Mouse (Mus musculus) bone marrow macrophage, adult 2 months (primary cell): ENCODE results near the gene Cacng7. TPM values are rescaled to one million over a fixed set of nuclear protein-coding genes. Genes with fewer than 3 reads are reported as not detected.
"Not testable (repeated sequence)": the region's sequence is repeated elsewhere in the genome, so short reads cannot be mapped to it uniquely, and the experiment has no call there.

Source experiments
- H3K27ac ChIP-seq: 2 replicates; pipeline ENCODE4 v1.5.1; 2012; ENCODE audit warnings: low read depth, low read length; ENCODE audit not compliant: insufficient read depth
- H3K4me1 ChIP-seq: 2 replicates; pipeline ENCODE4 v1.6.1; 2012; ENCODE audit warnings: low read length; ENCODE audit not compliant: control insufficient read depth, insufficient read depth
- H3K4me3 ChIP-seq: 2 replicates; pipeline ENCODE4 v1.5.1; 2012; ENCODE audit warnings: mild to moderate bottlenecking, low read length, moderate library complexity; ENCODE audit not compliant: insufficient read depth
- CTCF ChIP-seq: IDR thresholded peaks from 2 replicates; pipeline ENCODE4 v1.5.1; 2012; ENCODE audit warnings: low read depth, mild to moderate bottlenecking, low read length, moderate library complexity
- POLR2A ChIP-seq: IDR thresholded peaks from 2 replicates; pipeline ENCODE4 v1.6.1; 2012; ENCODE audit warnings: mild to moderate bottlenecking, low read depth, low read length, borderline replicate concordance
- polyA plus RNA-seq: library from polyadenylated mRNA; stranded (reverse); fragments of >200 nt; gene quantifications from 2 replicates; pipeline ENCODE4 v1.2.4, GENCODE M21; 2012; ENCODE audit not compliant: missing spikeins, insufficient read depth, insufficient read length

The Cacng7 gene
- polyA plus RNA-seq, 1 experiment = not detected

DNA sequence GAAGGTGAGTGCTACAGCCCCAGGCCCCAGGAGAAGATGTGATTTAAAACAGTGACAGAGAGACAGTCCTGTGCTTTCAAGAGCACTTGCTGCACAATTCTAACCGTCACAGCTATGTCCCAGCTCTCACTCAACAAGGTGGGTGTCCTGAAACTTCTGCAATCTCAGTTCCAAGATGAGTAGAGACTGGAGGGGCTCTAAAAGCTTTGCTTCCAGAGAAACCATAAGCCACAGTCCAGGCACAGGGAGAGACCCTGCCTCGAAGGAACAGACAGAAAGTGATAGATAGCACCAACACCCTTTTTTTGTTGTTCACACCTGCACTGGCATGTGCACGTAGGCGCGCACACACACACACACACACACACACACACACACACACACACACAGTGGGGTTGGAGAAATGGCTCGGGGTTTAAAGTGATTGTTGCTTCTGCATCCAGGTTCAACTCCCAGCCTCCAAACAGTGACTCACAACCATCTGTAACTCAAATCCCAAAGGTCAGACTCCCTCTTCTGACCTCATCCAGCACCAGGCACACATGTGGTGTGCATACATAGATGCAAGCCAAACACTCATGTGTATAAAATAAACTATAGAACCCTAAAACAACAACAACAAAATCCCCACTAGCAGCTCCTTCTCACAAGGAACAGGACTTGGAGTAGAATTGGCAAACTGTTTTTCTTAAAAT lies 53.4 kb downstream of the Cacng7 start:
- TF ChIP-seq CTCF (no peak), POLR2A (no peak)
- Histone ChIP-seq H3K4me1 (peaks cover 12% of the 10 kb centered on the region), H3K4me3 (no peak overlapping the region), H3K27ac (no peak overlapping the region)

DNA sequence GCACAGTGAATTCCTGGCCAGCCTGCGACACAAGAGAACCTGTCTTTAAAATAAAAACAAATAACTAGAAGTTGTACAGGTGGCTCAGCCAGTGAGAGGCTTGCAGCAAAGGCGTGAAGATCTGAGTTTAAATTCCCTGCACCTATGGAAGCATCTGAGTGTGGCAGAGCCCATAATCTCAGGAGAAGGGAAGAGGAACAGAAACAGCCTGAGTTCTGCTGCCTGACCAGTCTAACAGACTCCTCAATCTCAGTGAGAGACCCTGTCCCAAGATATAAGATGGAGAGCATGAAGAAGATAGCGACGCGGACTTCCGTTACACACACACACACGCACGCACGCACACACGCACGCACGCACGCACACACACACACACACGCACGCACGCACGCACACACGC lies 55.0 kb downstream of the Cacng7 start:
- Histone ChIP-seq H3K4me3 (no peak overlapping the region), H3K27ac (no peak overlapping the region), H3K4me1 (peaks cover 12% of the 10 kb centered on the region)
- no peak for TF ChIP-seq POLR2A
- no peak for TF ChIP-seq CTCF

DNA sequence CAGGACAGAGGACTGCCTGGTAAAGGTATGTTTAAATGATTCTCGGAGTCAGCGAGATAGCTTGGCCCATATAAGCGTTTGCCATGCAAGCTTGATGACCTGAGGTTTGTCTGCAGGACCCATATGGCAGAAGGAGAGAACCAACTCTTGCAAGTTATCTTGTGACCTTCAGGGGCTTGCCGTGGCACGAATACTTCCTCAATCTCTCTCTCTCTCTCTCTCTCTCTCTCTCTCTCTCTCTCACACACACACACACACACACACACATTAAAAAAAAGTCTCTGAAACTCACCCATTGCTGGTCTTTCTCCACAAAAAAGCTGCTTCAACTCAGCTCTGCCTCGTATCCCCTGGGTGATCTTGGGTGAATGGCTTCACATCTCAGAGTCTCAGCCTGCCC lies 56.1 kb downstream of the Cacng7 start:
- Histone ChIP-seq H3K4me3 (no peak overlapping the region), H3K4me1 (peaks cover 12% of the 10 kb centered on the region), H3K27ac (no peak overlapping the region)
- TF ChIP-seq POLR2A (no peak), CTCF (no peak)

DNA sequence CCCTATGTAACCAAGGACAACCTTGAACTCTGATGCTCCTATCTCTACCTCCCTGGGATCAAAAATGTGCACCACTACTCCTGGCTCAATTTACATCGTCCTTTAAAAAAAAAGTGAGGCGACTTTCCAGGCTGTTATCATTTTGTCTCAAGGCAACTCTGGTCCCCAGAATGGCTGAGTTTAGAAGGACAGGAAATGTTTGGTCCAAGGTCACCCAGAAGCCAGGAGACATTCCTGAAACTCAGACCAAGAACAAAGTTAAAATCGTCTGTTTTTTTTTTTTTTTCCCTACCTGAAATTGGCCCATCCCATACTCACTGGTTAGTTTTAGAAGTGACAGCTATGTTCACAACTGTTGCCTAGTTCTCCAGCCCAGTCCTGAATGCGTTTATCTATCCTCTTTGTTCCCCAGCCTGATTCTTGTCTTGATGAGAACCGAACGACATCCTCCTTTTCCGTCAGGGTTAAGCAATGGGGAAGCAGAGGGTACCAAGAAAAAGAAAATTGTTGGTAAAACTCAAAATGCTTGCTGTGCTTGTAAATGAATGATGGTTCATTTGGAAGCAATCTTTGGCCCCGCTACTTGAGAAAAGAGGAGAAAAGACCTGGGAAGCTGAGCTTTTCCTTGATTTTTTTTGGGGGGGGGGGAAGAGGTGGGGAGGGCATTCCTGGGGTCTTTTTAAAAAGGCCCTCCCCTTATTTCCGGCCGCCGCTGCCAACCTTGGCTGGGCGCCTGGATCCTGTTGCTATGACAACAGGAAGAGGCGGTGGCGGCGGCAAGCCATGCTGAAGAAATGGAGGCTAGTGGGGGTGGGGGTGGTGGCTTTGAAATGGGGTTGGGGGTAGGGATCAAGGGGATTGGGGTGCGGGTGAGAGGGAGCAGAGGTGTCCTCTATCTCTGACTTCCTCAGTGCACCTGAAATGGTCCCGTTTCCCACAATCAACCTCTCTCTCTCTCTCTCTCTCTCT lies 57.0 kb downstream of the Cacng7 start:
- Histone ChIP-seq H3K4me1 (peaks cover 12% of the 10 kb centered on the region), H3K4me3 (no peak overlapping the region), H3K27ac (no peak overlapping the region)
- TF ChIP-seq CTCF (no peak), POLR2A (no peak)

DNA sequence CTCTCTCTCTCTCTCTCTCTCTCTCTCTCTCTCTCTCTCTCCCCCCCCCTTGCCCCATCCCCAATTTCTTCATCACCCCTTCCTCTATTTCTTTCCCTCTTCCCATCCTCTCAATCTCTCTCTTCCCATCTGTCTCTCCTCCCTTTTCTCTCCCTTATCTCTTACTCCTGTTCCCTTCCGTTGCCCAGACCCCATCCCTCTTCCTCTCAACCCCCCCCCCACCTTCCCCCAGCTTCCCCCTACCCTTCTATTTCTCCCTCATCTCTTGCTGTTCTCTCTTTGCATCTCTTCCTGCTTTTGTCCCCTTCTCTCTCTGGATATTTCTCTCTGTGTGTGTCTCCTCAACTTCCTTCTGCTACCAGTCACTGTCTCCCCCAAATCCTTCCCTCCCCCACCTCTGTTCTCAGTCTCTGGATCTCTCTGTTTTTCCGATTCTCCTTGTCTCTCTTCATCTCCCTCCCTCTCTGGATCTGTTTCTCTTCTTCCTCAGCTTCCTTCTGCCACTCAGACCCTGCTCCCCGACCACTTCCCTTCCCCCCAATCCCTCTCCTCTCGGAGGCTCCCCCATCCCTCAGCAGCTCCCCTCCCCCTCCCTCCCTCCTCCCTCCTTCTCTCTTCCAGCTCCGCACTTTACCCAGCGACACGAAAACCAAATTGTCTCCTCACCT lies 57.8 kb downstream of the Cacng7 start, which contains the start of gene Cacng8:
Cacng8 (plus strand) TSS at position 271 of the 668 bp plus-strand sequence.
- H3K4me1 ChIP-seq = peaks cover 12% of the 10 kb centered on the region
- TF ChIP-seq CTCF (no peak), POLR2A (no peak)
- no peak within 1 kb of the TSS for H3K4me3 ChIP-seq
- no peak within 1 kb of the TSS for H3K27ac ChIP-seq

DNA sequence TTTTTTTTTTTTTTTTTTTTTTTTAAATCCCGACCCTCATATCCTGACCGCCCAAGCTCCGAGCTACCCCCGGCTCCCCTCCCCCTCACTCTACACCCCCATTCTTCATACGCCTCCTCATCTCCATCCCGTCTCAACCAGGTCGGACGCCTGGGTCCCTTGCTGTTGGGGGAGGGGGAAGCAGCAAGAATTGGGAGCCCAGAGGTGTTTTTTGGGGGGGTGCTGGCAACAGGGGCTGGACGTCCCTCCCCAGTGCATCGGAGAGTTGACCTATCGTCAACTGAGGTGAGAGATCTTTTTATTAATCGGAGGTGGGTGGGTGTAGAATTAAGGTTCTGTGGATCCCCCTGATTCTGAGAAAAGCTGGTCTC lies 58.3 kb downstream of the Cacng7 start:
- TF ChIP-seq CTCF = no peak
- TF ChIP-seq POLR2A = no peak
- H3K4me1 ChIP-seq = peaks cover 12% of the 10 kb centered on the region
- H3K27ac ChIP-seq = no peak overlapping the region
- H3K4me3 ChIP-seq = no peak overlapping the region

DNA sequence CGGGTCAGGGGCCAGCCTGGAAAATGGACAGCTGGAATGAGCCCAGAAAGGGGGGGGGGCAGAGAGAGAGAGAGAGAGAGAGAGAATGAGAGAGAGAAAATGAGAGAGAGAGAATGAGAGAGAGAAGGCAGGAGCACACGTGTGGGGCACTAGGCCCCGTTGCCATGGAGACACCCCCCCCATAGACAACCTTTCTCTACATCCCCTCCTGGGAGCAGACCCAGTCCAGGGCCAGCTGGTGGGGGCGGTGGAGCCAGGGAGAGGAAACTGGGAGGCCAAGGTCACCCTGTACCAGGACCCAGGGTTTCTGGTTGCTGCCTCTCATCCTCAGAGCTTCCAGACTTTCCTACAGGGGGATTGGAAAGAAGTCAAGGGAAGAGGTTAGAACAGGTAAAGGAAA lies 59.1 kb downstream of the Cacng7 start:
- TF ChIP-seq POLR2A (no peak), CTCF (no peak)
- H3K4me1 ChIP-seq = peaks cover 12% of the 10 kb centered on the region
- no peak overlapping the region for H3K4me3 ChIP-seq
- H3K27ac ChIP-seq = no peak overlapping the region

DNA sequence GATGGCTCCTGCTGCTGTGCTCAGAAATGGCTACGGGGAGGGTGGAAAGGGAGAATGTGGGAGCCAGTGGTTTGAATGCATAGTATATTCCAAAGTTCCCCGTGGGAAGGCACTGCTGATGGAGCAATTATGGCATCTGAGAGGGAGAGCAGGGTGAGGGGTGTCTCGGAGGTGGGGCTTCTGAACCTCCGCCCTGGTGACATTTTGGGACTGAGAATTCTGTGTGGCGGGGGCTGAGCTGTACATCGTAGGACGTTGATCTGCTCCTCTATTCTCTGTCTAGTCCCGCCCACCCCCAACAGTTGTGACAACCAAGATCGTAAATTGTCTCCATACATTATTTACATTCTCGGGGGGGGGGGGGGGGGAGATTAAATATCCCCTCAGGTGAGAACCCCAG lies 64.6 kb downstream of the Cacng7 start:
- peaks cover 16% of the 10 kb centered on the region for H3K4me1 ChIP-seq
- TF ChIP-seq CTCF (no peak), POLR2A (no peak)
- H3K4me3 ChIP-seq = no peak overlapping the region
- no peak overlapping the region for H3K27ac ChIP-seq

DNA sequence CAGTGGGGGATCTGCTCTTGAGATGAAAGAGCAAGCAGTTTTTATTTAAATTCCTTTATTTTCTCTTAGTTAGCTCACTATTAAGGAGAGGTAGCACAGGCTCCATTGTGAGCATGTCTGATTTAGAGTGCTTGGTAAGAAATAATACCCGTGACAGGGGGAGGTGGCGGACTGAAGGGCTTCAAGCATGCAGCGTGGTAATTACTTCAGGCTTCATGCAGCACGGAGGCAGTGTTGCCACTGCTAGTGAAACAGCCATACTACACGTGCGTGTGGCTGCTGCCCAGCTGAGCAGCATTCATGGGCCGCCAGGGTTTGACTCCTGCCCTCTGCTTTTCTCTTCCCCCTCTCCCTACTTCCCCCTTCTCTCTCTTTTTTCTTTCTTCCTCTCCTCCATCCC lies 65.0 kb downstream of the Cacng7 start:
- Histone ChIP-seq H3K4me3 (no peak overlapping the region), H3K27ac (no peak overlapping the region), H3K4me1 (peaks cover 16% of the 10 kb centered on the region)
- TF ChIP-seq CTCF (no peak), POLR2A (no peak)

DNA sequence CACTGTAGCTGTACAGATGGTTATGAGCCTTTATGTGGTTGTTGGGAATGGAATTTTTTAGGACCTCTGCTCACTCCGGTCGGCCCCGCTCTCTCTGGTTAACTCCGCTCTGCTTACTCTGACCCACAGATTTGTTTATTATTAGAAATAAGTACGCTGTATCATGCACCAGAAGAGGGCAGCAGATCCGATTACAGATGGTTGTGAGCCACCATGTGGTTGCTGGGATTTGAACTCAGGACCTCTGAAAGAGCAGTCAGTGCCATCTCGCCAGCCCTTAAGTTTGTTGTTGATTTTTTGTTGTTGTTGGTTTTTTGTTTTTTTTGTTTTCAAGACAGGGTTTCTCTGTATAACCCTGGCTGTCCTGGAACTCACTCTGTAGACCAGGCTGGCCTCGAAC lies 65.6 kb downstream of the Cacng7 start:
- peaks cover 16% of the 10 kb centered on the region for H3K4me1 ChIP-seq
- not testable (repeated sequence) for H3K27ac ChIP-seq, H3K4me3 ChIP-seq
